Mouse (Mus musculus) midbrain, embryonic 13.5 days (tissue): ENCODE data around the gene Sgms1. TPM values are rescaled to one million over a fixed set of nuclear protein-coding genes. Genes with fewer than 3 reads are reported as not detected.
"Not testable (repeated sequence)": the region's sequence is repeated elsewhere in the genome, so short reads cannot be mapped to it uniquely, and the experiment has no call there.

ENCODE experiments used
- ATAC-seq: fragments of 200-750 bp; cut with Nextera tagmentation; 2 replicates; pipeline ENCODE4 v1.8.0; 2017; ENCODE audit warnings: mild to moderate bottlenecking, moderate TSS enrichment, moderate library complexity
- H3K27ac ChIP-seq: fragments of 300-500 bp; sonication (generic); 2 replicates; pipeline ENCODE4 v1.5.1; 2015; ENCODE audit warnings: inconsistent platforms, mild to moderate bottlenecking, moderate library complexity
- H3K27me3 ChIP-seq: fragments of 300-500 bp; sonication (generic); 2 replicates; pipeline ENCODE4 v1.6.1; 2015; ENCODE audit warnings: mild to moderate bottlenecking, inconsistent platforms
- H3K36me3 ChIP-seq: fragments of 300-500 bp; sonication (generic); 2 replicates; pipeline ENCODE4 v1.6.1; 2015; ENCODE audit warnings: mild to moderate bottlenecking, inconsistent platforms
- H3K4me1 ChIP-seq: fragments of 300-500 bp; sonication (generic); replicated peaks from 2 replicates; pipeline ENCODE4 v1.6.1; 2015; ENCODE audit warnings: inconsistent platforms
- H3K4me2 ChIP-seq: fragments of 300-500 bp; sonication (generic); replicated peaks from 2 replicates; pipeline ENCODE4 v1.6.1; 2015; ENCODE audit warnings: moderate library complexity, mild to moderate bottlenecking, inconsistent platforms
- H3K4me3 ChIP-seq: fragments of 300-500 bp; sonication (generic); replicated peaks from 2 replicates; pipeline ENCODE4 v1.5.1; 2015; ENCODE audit warnings: mild to moderate bottlenecking, inconsistent platforms
- H3K9ac ChIP-seq: fragments of 300-500 bp; sonication (generic); replicated peaks from 2 replicates; pipeline ENCODE4 v1.6.1; 2015; ENCODE audit warnings: mild to moderate bottlenecking, inconsistent platforms
- H3K9me3 ChIP-seq: fragments of 300-500 bp; sonication (generic); 2 replicates; pipeline ENCODE4 v1.6.1; 2016; ENCODE audit warnings: mild to moderate bottlenecking, inconsistent platforms
- WGBS: fragments of 180-500 bp; shearing (Covaris S2); methylation state at CpG from one replicate; pipeline ENCODE4 v1.1.7; 2015; 5-methylcytosine and 5-hydroxymethylcytosine counted together
- polyA plus RNA-seq: library from polyadenylated mRNA; unstranded; fragments of >200 nt; fragmentation: Nextera tagmentation; extraction: Ambion mirVana; gene quantifications from 2 replicates; pipeline ENCODE4 v1.2.1, GENCODE M21; 2015

Gene Sgms1
- polyA plus RNA-seq, 1 experiment from 2014 or later, result 12.7 TPM

DNA sequence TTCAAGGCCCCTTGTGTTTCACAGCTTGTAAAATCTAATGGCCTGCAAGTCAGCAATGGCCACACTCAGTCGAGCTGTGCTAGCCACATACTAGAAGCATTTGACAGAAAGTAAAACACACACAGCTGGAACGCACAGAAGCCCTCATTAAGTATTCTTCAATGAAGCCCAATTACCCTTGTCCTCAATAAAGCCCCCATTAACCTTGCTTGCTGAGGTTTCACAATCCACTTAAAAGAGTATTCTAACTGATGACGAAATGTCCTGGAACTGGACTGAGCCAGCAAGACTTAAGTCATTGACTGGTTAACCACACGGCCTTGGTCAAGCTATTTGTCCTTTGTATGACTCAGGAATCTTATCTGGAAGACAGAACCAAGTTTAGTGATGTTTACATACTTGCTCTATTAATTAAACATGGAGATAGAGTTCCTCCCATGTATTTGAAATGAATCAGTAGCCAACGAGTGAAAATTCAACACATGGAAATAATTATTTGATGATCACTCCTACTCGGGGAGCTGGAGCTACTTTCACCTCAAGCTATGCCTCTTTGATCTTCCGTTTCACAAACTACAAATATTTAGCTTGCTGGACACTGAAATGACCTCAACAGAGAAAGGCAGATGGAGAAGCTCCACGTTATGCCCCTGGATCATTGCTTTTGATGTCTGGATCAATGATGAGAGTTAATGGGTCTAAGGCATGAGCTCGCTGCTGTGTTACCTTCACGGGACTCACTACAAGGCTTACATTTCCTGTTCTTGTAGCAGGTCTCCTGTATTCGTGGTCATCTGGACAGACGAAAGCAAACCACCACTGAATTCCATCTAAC, 69.8 kb downstream of the Sgms1 start:
- no peak for ATAC-seq
- no peaks in the 10 kb centered on the region for H3K27me3 ChIP-seq
- 74% methylated on average over 12 of the region's 12 CpGs for WGBS
- peaks cover 10% of the 10 kb centered on the region; the same call in 1 of the 2 replicates for H3K4me1 ChIP-seq
- no peak overlapping the region for H3K4me2 ChIP-seq
- no peak overlapping the region for H3K27ac ChIP-seq
- H3K9ac ChIP-seq, result no peak overlapping the region
- no peaks in the 10 kb centered on the region for H3K36me3 ChIP-seq
- H3K4me3 ChIP-seq, result no peak overlapping the region
- no peaks in the 10 kb centered on the region for H3K9me3 ChIP-seq

DNA sequence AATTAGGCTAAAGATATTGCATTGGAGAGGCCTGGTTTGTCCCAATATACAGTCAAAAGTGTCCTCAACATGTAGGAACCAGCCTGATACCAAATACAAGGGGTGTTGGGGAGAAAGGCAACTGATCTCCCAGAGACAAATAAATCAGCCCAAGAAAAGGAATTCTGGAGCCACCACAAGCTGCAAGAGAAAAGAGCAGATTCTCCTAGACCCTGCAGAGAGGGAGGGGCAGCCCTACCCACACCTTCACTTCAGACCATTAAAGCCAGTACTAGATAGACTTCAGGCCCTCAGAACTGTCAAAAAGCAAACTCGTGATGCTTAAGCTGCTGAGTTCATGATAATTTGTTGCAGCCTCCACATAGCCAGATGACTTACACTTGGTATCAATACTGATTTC, 70.5 kb downstream of the Sgms1 start:
- Histone ChIP-seq H3K9me3 (no peaks in the 10 kb centered on the region), H3K4me1 (peaks cover 10% of the 10 kb centered on the region; the same call in 1 of the 2 replicates), H3K27me3 (no peaks in the 10 kb centered on the region), H3K27ac (no peak overlapping the region), H3K9ac (no peak overlapping the region), H3K4me2 (no peak overlapping the region), H3K4me3 (no peak overlapping the region), H3K36me3 (no peaks in the 10 kb centered on the region)
- WGBS, result 79% methylated on average over 1 of the region's 1 CpGs
- ATAC-seq, result no peak

DNA sequence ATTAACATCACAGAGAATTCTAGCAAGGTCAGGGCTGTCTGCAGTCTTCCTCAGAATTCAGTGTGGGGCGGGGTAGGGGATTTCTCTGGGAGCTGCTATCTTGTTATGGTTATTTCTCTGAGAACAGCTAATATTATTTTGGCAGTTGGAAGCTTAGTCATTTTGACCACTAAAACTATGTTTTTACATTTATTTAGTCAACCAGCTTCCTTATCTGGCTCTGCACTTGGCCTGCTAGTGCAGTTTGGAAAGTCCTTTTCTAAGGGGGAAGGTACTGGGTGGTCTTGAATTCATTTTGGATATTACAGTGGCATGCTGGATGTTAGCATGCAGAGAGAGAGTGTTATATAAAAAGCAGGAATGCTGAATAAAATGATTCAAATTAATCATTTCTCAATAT, 72.2 kb downstream of the Sgms1 start:
- not testable (repeated sequence) for H3K9ac ChIP-seq, H3K27me3 ChIP-seq, ATAC-seq, H3K4me1 ChIP-seq, H3K9me3 ChIP-seq, H3K4me2 ChIP-seq, H3K27ac ChIP-seq, H3K36me3 ChIP-seq, H3K4me3 ChIP-seq
- WGBS, result 94% methylated on average over 1 of the region's 1 CpGs

- 93% methylated on average over 4 of the region's 4 CpGs for WGBS
- Histone ChIP-seq H3K27ac (no peak overlapping the region), H3K4me3 (no peak overlapping the region), H3K9me3 (no peaks in the 10 kb centered on the region), H3K27me3 (no peaks in the 10 kb centered on the region), H3K4me1 (no peaks in the 10 kb centered on the region), H3K4me2 (no peak overlapping the region), H3K9ac (no peak overlapping the region), H3K36me3 (no peaks in the 10 kb centered on the region)
- no peak for ATAC-seq
These were observed 76.2 kb downstream of the Sgms1 start for GRCm38 (mm10) chr19:32313304-32313703.

DNA sequence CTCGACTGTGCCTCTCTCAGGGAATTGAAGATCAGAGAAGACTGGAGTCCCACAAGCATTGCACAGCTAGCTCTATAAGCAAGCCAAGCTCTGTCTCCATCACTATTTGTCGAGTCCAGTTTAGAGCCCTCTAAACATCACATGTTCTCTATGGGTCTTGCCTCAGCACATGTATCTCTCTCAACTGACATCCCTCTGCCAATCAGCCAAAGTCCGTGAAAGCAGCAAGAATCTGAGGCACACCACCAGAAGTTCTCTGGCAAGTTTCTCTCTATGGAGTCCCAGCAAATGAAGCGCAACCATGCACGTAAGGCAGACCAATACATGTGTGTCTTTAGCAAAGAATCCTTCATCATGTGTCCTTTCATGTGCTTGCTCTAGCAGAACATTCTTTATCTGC, 77.8 kb downstream of the Sgms1 start:
- no peak overlapping the region for H3K9ac ChIP-seq
- H3K4me1 ChIP-seq, result no peaks in the 10 kb centered on the region
- no peak overlapping the region for H3K4me2 ChIP-seq
- no peaks in the 10 kb centered on the region for H3K36me3 ChIP-seq
- no peaks in the 10 kb centered on the region for H3K9me3 ChIP-seq
- no peak for ATAC-seq
- no peak overlapping the region for H3K27ac ChIP-seq
- H3K27me3 ChIP-seq, result no peaks in the 10 kb centered on the region
- 87% methylated on average over 5 of the region's 5 CpGs for WGBS
- H3K4me3 ChIP-seq, result no peak overlapping the region

GRCm38 (mm10) chr19:32311063-32311462, 78.5 kb downstream of the Sgms1 start:
- Histone ChIP-seq H3K4me1 (no peaks in the 10 kb centered on the region), H3K4me2 (no peak overlapping the region), H3K27me3 (no peaks in the 10 kb centered on the region), H3K4me3 (no peak overlapping the region), H3K9ac (no peak overlapping the region), H3K36me3 (no peaks in the 10 kb centered on the region), H3K27ac (no peak overlapping the region), H3K9me3 (no peaks in the 10 kb centered on the region)
- WGBS, result 94% methylated on average over 3 of the region's 3 CpGs
- ATAC-seq, result no peak

DNA sequence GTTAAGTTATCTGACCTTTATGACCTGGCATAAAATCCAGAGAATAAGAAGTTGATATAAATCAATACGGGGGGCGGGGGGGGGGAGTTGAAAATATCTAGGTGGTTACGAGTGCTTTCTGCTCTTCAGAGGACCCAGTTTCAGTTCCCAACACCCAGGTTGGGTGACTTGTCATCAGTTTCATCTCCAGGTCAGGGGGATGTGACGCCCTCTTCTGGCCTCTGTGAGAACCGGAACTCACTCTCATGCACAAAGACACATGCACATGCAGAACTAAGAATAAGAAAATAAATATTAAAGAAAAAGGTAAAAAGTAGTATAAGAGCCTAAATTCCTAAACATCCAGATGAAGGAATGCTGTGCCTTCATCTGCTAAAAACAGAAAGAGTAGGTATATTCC, 79.0 kb downstream of the Sgms1 start:
- Histone ChIP-seq H3K9ac (no peak overlapping the region), H3K27me3 (no peaks in the 10 kb centered on the region), H3K4me3 (no peak overlapping the region), H3K36me3 (no peaks in the 10 kb centered on the region), H3K4me1 (no peaks in the 10 kb centered on the region), H3K4me2 (no peak overlapping the region), H3K27ac (no peak overlapping the region), H3K9me3 (no peaks in the 10 kb centered on the region)
- ATAC-seq, result no peak
- 94% methylated on average over 5 of the region's 5 CpGs for whole genome bisulfite sequencing

- no peak overlapping the region for H3K4me2 ChIP-seq
- no peaks in the 10 kb centered on the region for H3K27me3 ChIP-seq
- no peaks in the 10 kb centered on the region for H3K36me3 ChIP-seq
- no peak for ATAC-seq
- H3K4me3 ChIP-seq, result no peak overlapping the region
- 0 out of 2 replicates have a peak, but pooled peaks cover 4% of the 10 kb centered on the region for H3K4me1 ChIP-seq
- no peak overlapping the region for H3K27ac ChIP-seq
- WGBS, result 93% methylated on average over 3 of the region's 3 CpGs
- no peak overlapping the region for H3K9ac ChIP-seq
- H3K9me3 ChIP-seq, result no peaks in the 10 kb centered on the region
These were observed 80.2 kb downstream of the Sgms1 start for GRCm38 (mm10) chr19:32309346-32309745.

DNA sequence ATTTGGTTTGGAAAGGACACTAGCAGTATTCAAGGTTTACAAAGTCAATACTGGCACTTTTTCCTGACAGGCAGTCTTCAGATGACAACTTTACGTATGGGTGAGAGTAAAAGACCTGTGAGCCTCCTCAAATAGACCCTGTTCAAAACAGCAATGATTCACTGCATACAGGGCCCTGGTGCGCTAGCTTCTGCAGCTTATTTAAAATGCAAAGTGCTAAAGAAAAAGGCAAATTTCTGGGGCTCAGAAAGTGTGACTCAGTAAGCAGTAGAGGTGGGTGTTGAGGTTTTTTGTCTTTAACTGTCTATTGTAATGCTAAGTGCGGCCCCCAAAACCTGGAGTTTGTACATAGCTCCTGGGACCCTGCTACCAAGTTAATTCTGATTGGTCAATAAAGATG, 81.2 kb downstream of the Sgms1 start:
- WGBS, result 81% methylated on average over 3 of the region's 3 CpGs

DNA sequence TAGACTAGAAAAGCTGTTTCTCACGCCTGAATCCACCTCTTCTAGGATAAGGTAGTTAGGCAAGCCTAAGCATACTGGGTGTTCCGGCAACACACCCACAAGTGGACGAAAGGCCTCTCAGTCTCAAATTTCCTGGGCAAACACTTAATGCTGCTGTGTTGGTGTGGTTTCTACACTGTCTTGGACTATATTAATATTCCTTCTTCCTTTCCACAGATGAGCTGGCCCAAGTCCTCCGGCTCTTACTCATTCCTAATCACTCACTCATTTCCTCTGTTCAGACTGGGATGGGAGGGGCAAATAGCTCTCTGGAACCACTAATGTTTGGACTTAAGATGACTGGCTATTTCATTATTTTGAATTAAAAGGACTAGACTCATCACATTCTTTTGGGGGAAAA, 84.6 kb downstream of the Sgms1 start:
- no peak overlapping the region for H3K4me3 ChIP-seq
- no peaks in the 10 kb centered on the region for H3K9me3 ChIP-seq
- no peak for ATAC-seq
- H3K4me1 ChIP-seq, result 0 out of 2 replicates have a peak, but pooled peaks cover 7% of the 10 kb centered on the region
- H3K27me3 ChIP-seq, result no peaks in the 10 kb centered on the region
- no peak overlapping the region for H3K4me2 ChIP-seq
- H3K27ac ChIP-seq, result no peak overlapping the region
- no peaks in the 10 kb centered on the region for H3K36me3 ChIP-seq
- H3K9ac ChIP-seq, result no peak overlapping the region
- 46% methylated on average over 4 of the region's 4 CpGs for WGBS

More for the DNA sequence above, 81.2 kb downstream of the Sgms1 start:
- Histone ChIP-seq H3K9me3 (no peaks in the 10 kb centered on the region), H3K4me2 (no peak overlapping the region), H3K4me1 (0 out of 2 replicates have a peak, but pooled peaks cover 7% of the 10 kb centered on the region), H3K36me3 (no peaks in the 10 kb centered on the region), H3K27me3 (no peaks in the 10 kb centered on the region), H3K9ac (no peak overlapping the region), H3K4me3 (no peak overlapping the region), H3K27ac (no peak overlapping the region)
- no peak for ATAC-seq

- Histone ChIP-seq H3K27me3 (no peaks in the 10 kb centered on the region), H3K36me3 (no peaks in the 10 kb centered on the region), H3K9me3 (no peaks in the 10 kb centered on the region), H3K4me3 (no peak overlapping the region), H3K9ac (no peak overlapping the region), H3K27ac (no peak overlapping the region), H3K4me2 (no peak overlapping the region), H3K4me1 (0 out of 2 replicates have a peak, but pooled peaks cover 7% of the 10 kb centered on the region)
- ATAC-seq, result no peak
- 80% methylated on average over 9 of the region's 9 CpGs for WGBS
These were observed 85.3 kb downstream of the Sgms1 start for GRCm38 (mm10) chr19:32304008-32304873.

GRCm38 (mm10) chr19:32302835-32303381, 86.6 kb downstream of the Sgms1 start:
- Histone ChIP-seq H3K4me2 (no peak overlapping the region), H3K9me3 (no peaks in the 10 kb centered on the region), H3K36me3 (no peaks in the 10 kb centered on the region), H3K4me3 (no peak overlapping the region), H3K27me3 (no peaks in the 10 kb centered on the region), H3K4me1 (0 out of 2 replicates have a peak, but pooled peaks cover 7% of the 10 kb centered on the region), H3K27ac (no peak overlapping the region), H3K9ac (no peak overlapping the region)
- no peak for ATAC-seq
- 83% methylated on average over 5 of the region's 5 CpGs for WGBS
